Mouse (Mus musculus): ENCODE measurements at regions not wholly inside any gene's neighbourhood (a gene's known extent, or its start where the extent isn't known, plus 50 kb on each side); places are given as distances from the start of the nearest gene placed in this dataset.

GRCm38 (mm10) chr8:92302694-92303093, 54.7 kb upstream of the Irx5 start:
- DNase-seq (ENCODE audit: low read depth, low spot score) = peak; percentile 52

GRCm38 (mm10) chr8:92301029-92301428, 56.4 kb upstream of the Irx5 start:
- DNase-seq (ENCODE audit: low read depth, low spot score) = no peak

- no peak for DNase-seq (ENCODE audit: low read depth, low spot score)
Observed at GRCm38 (mm10) chr8:92286841-92287811, 70.3 kb upstream of the Irx5 start.

GRCm38 (mm10) chr8:92275755-92276154, 81.7 kb upstream of the Irx5 start:
- DNase-seq (ENCODE audit: low read depth, low spot score) = no peak

GRCm38 (mm10) chr8:92272726-92273125, 84.7 kb upstream of the Irx5 start:
- DNase-seq (ENCODE audit: low read depth, low spot score) = no peak

- no peak for DNase-seq (ENCODE audit: low read depth, low spot score)
Observed at GRCm38 (mm10) chr8:92272073-92272472, 85.4 kb upstream of the Irx5 start.

GRCm38 (mm10) chr8:92270636-92271035, 86.8 kb upstream of the Irx5 start:
- DNase-seq (ENCODE audit: low read depth, low spot score) = no peak

- DNase-seq (ENCODE audit: low read depth, low spot score) = no peak
Observed at GRCm38 (mm10) chr8:92267415-92267814, 90.0 kb upstream of the Irx5 start.

- no peak for DNase-seq (ENCODE audit: low read depth, low spot score)
Observed at GRCm38 (mm10) chr8:92260056-92260455, 97.4 kb upstream of the Irx5 start.

- DNase-seq (ENCODE audit: low read depth, low spot score) = no peak
Observed at GRCm38 (mm10) chr8:92258258-92258657, 99.2 kb upstream of the Irx5 start.

GRCm38 (mm10) chr8:92252597-92253375, 104.6 kb upstream of the Irx5 start:
- DNase-seq (ENCODE audit: low read depth, low spot score) = no peak

- no peak for DNase-seq (ENCODE audit: low read depth, low spot score)
Observed at GRCm38 (mm10) chr8:92246301-92246700, 111.1 kb upstream of the Irx5 start.

- DNase-seq (ENCODE audit: low read depth, low spot score) = no peak
Observed at GRCm38 (mm10) chr8:92240686-92241275, 116.6 kb upstream of the Irx5 start.

GRCm38 (mm10) chr8:92231326-92232225, 125.8 kb upstream of the Irx5 start:
- DNase-seq (ENCODE audit: low read depth, low spot score) = no peak

GRCm38 (mm10) chr8:92229526-92229925, 127.9 kb upstream of the Irx5 start:
- no peak for DNase-seq (ENCODE audit: low read depth, low spot score)

GRCm38 (mm10) chr8:92224929-92225328, 132.5 kb upstream of the Irx5 start:
- DNase-seq (ENCODE audit: low read depth, low spot score) = no peak

- no peak for DNase-seq (ENCODE audit: low read depth, low spot score)
Observed at GRCm38 (mm10) chr8:92222992-92223391, 134.4 kb upstream of the Irx5 start.

- no peak for DNase-seq (ENCODE audit: low read depth, low spot score)
Observed at GRCm38 (mm10) chr8:92219181-92219890, 138.1 kb upstream of the Irx5 start.

GRCm38 (mm10) chr8:92217521-92217920, 139.9 kb upstream of the Irx5 start:
- no peak for DNase-seq (ENCODE audit: low read depth, low spot score)

GRCm38 (mm10) chr8:92216176-92216575, 141.2 kb upstream of the Irx5 start:
- DNase-seq (ENCODE audit: low read depth, low spot score) = peak; percentile 66
